Mouse (Mus musculus): ENCODE data around the gene Cdkl4.

Cdkl4 gene

GRCm38 (mm10) chr17:80515513-80515912, 62.1 kb downstream of the Cdkl4 start:
- DNase-seq: no peak

DNA sequence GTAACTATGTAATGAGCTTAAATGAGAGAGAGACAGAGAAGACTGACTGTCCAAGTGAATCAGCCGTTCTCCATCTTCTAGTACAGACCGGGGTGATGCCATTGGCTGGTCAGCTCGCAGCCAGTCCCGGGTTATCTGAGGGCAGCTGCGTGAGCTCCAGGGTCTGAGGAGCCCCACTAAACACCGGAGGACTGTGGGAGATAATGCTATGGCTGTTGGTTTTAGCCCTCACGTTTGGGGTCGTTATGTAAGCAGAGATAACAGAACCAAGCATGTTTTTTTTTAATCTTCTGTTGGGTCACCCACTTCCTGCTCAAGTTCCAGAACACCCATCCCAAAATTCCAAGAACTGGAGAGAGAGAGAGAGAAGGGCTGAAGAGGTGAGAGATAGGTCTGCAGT, 63.8 kb downstream of the Cdkl4 start:
- no peak for DNase-seq

- no peak for DNase-seq
Observed at GRCm38 (mm10) chr17:80510459-80510855, 67.2 kb downstream of the Cdkl4 start.

- DNase-seq: no peak
Observed at GRCm38 (mm10) chr17:80509494-80510458, 67.8 kb downstream of the Cdkl4 start.

- DNase-seq: no peak
Observed at GRCm38 (mm10) chr17:80505766-80506165, 71.8 kb downstream of the Cdkl4 start.

GRCm38 (mm10) chr17:80505342-80505741, 72.3 kb downstream of the Cdkl4 start:
- DNase-seq: no peak

DNA sequence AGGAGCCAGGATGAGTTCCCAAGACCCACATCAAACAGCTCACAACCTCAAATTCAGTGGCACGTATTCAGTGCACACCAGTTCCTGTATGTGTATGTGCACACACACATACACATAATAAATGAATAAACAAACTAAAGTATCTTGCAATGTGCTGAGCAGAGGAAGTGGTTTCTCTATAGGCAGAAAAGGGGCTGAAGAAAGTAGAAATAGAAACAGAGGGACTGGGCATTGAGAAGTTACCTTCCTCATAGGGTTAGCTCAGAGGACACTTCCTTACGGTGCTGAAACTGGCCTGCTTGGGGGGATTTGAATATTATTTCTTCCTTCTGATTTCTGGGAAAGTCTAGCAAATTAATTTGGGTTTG, 75.8 kb downstream of the Cdkl4 start:
- DNase-seq: no peak

- DNase-seq: no peak
Observed at GRCm38 (mm10) chr17:80501037-80501804, 76.4 kb downstream of the Cdkl4 start.

GRCm38 (mm10) chr17:80500025-80500424, 77.6 kb downstream of the Cdkl4 start:
- DNase-seq: no peak

- DNase-seq: no peak
Observed at GRCm38 (mm10) chr17:80498600-80499268, 78.9 kb downstream of the Cdkl4 start.

DNA sequence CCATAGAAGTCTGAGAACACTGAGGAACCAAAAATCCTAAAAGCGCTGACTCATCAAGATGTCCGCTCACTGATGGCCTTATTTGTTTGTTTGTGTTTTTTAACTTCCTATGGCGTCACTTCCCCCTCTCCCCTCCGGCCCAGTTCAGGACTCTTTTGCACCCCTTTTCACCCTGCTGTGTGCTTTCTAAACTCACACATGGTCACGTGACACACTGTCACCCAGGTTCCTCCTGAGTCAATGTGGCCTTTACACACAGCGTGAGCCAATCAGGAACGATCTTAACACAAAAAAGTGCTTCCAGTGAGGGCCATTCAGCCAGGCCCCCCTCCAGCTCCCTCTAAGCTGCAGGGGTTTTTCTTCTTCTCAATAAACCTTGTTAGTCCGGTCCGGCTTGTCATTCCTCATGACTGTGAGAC, 80.4 kb downstream of the Cdkl4 start:
- DNase-seq: no peak

DNA sequence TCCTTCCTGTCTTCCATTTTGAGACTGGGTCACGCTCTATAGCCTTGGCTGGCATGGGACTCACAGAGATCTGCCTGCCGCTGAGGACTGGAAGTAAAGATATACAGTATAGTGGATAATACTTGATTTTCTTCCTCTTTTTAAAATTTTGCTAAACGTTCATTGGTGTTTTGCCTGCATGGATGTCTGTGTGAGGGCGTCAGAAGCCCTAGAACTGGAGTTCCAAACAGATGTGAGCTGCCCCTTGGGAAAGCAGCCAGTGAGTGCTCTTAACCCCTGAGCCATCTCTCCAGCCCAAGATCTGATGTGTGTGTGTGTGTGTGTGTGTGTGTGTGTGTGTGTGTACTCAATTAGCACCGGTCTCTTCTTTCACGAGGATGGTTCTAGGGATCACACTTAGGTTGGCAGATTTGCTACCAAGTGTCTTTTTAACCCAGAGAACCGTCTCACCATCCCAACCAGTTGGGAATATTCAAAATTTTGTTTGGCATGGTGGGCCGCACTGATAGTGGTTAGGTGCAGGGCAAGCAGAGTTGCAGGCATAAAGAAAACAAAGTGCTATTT, 80.9 kb downstream of the Cdkl4 start:
- DNase-seq: no peak

GRCm38 (mm10) chr17:80496185-80496584, 81.4 kb downstream of the Cdkl4 start:
- no peak for DNase-seq

GRCm38 (mm10) chr17:80493891-80494290, 83.7 kb downstream of the Cdkl4 start:
- DNase-seq: no peak

DNA sequence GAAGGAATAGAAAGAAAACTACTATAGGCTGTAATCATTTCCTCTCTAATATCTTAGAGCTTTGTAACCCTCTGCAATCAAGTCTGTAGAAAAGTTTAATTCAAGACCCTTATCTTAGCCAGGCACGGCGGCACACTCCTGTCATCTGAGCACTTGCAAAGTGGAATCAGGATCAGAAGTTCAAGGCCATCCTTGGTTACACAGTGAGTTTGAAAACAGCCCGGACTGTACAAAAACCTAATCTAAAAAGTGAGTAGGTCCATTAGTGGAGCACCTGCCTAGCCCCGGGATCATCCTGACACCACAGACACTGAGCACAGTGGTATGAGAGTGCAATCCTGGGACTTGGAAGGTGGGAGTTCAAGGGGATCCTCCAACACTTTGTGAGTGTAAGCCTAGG, 84.8 kb downstream of the Cdkl4 start:
- no peak for DNase-seq

DNA sequence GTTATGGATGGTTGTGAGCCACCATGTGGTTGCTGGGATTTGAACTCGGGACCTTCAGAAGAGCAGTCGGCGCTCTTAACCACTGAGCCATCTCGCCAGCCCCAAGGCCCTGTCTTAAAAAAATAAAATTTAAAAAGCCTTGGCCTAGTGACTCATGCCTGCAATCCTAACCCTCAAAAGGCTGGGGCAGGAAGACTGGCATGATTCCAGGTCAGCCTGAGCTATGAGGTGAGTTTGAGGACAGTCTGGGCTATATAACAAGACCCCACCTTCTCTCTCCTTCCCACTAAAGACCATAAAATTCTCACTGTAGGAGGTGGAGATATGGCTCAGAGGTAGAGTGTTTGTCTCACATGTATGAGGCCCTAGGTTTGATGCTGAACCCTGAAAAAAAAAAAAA, 85.3 kb downstream of the Cdkl4 start:
- no peak for DNase-seq

DNA sequence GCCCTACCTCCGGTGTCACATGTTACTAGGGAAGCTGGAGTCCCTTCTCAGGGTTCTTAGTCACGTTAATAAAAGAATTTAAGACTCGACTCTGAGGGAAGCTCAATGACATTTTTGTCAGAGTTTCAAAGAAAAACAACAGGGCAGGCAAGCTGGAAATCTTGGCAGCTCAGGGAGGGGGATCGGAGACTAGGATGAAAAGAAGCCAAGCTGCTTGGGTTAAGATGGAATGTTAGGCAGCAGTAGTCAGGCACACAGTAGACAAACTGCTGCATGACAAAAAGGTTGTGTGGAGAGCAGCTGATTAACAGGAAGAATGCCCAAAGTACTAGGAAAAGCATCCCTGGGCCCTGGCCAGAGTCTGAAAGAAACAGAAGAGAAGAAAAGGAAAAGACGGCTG, 87.4 kb downstream of the Cdkl4 start:
- no peak for DNase-seq

GRCm38 (mm10) chr17:80488918-80489317, 88.7 kb downstream of the Cdkl4 start:
- no peak for DNase-seq

DNA sequence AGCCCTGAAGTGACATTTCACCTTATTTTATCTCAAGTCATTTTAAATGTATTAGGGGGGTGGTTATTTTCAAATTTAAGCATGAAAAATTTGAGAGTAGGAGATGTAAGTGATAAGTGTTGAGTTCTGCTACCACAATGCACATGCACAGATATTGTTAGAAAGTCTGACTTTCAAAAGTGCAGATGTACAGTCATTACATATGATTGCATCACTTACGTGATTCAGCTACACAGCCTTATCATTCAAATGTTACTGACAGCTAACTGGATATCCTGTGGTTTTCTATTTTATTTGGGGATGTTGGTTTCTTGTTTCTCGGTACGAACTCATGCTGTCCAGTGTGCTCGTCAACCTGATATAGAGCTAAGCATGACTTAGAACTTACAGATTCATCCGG, 92.5 kb downstream of the Cdkl4 start:
- DNase-seq: no peak

DNA sequence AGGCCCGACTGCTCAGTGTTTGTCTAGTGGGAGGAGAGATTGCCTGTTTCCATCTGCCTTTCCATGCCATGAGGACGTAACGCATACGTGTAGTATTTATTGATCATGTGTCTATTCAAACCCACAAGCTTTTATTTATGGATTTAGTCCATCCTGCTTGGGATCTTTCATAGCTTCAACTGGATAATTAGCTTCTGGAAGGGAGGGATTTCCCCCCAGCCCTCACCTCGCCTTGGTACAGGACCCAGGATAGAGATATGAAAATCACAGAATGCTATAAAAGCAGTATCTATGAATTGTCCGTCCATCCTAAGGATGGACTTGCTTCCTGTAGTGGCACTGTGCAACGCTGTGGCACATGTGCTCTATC, 96.8 kb downstream of the Cdkl4 start:
- DNase-seq: peak; percentile 39

GRCm38 (mm10) chr17:80480031-80480854, 97.4 kb downstream of the Cdkl4 start, which contains the start of gene Sos1:
Gene Sos1 (minus strand): TSS chr17:80480453.
- peak; percentile 95 for DNase-seq

Data from cerebellum, adult 9-10 months (tissue).